Mouse (Mus musculus): ENCODE data around the gene Lce1k. TPM values are rescaled to one million over a fixed set of nuclear protein-coding genes. Genes with fewer than 3 reads are reported as not detected.
"Not testable (repeated sequence)": the region's sequence is repeated elsewhere in the genome, so short reads cannot be mapped to it uniquely, and the experiment has no call there.

The Lce1k gene
- polyA plus RNA-seq (2014; fragmentation: Nextera tagmentation; extraction: Ambion mirVana): not detected in 2 replicates

- Histone ChIP-seq H3K9me3 (replicated peaks; ENCODE audit: control insufficient read depth, low read length) (no peaks in the 10 kb centered on the region), H3K4me2 (ENCODE audit: low read depth, low read length) (no peak within 1 kb of the TSS), H3K36me3 (replicated peaks; ENCODE audit: control insufficient read depth, insufficient read depth, low read depth, low read length) (no peaks in the 10 kb centered on the region), H3K9ac (replicated peaks; ENCODE audit: low read length) (no peak within 1 kb of the TSS), H3K4me1 (ENCODE audit: control insufficient read depth, insufficient read depth, low read length) (no peaks in the 10 kb centered on the region), H3K4me3 (ENCODE audit: low read depth, low read length) (no peak within 1 kb of the TSS), H3K27ac (replicated peaks; ENCODE audit: low read depth, low read length) (no peak within 1 kb of the TSS), H3K27me3 (ENCODE audit: control insufficient read depth, insufficient read depth, low read length) (no peaks in the 10 kb centered on the region)
- no peak for ATAC-seq (replicated peaks; ENCODE audit: insufficient number of reproducible peaks, low FRiP score, low TSS enrichment, low read depth)
- no peak for DNase-seq (ENCODE audit: low spot score)
Observed at GRCm38 (mm10) chr3:92807791-92808190, at the start of gene Lce1k. Gene Lce1k, minus strand, starts transcription at chr3:92807891.

GRCm38 (mm10) chr3:92851186-92851585, 43.5 kb upstream of the Lce1k start, which contains the start of gene Lce1l:
Gene Lce1l, minus strand, starts transcription at chr3:92851286.
- H3K9me3 ChIP-seq (replicated peaks; ENCODE audit: control insufficient read depth, low read length): no peaks in the 10 kb centered on the region
- H3K27me3 ChIP-seq (ENCODE audit: control insufficient read depth, insufficient read depth, low read length): no peaks in the 10 kb centered on the region
- 80% methylated on average over 3 of the region's 3 CpGs for WGBS
- no peak for DNase-seq (ENCODE audit: low spot score)
- H3K36me3 ChIP-seq (replicated peaks; ENCODE audit: control insufficient read depth, insufficient read depth, low read depth, low read length): no peaks in the 10 kb centered on the region
- no peaks in the 10 kb centered on the region for H3K4me1 ChIP-seq (ENCODE audit: control insufficient read depth, insufficient read depth, low read length)
- ATAC-seq (replicated peaks; ENCODE audit: insufficient number of reproducible peaks, low FRiP score, low TSS enrichment, low read depth): no peak
- H3K4me2 ChIP-seq (ENCODE audit: low read depth, low read length): no peak within 1 kb of the TSS
- H3K27ac ChIP-seq (replicated peaks; ENCODE audit: low read depth, low read length): no peak within 1 kb of the TSS
- H3K9ac ChIP-seq (replicated peaks; ENCODE audit: low read length): no peak within 1 kb of the TSS
- H3K4me3 ChIP-seq (ENCODE audit: low read depth, low read length): no peak within 1 kb of the TSS

GRCm38 (mm10) chr3:92827108-92827507, 19.4 kb upstream of the Lce1k start, which contains the start of gene Kprp:
Gene Kprp, minus strand, starts transcription at chr3:92827247.
- 41% methylated on average over 1 of the region's 1 CpGs for WGBS
- Histone ChIP-seq H3K9me3 (replicated peaks; ENCODE audit: control insufficient read depth, low read length) (no peaks in the 10 kb centered on the region), H3K36me3 (replicated peaks; ENCODE audit: control insufficient read depth, insufficient read depth, low read depth, low read length) (no peaks in the 10 kb centered on the region), H3K27ac (replicated peaks; ENCODE audit: low read depth, low read length) (no peak within 1 kb of the TSS), H3K9ac (replicated peaks; ENCODE audit: low read length) (no peak within 1 kb of the TSS), H3K4me3 (ENCODE audit: low read depth, low read length) (no peak within 1 kb of the TSS), H3K4me1 (ENCODE audit: control insufficient read depth, insufficient read depth, low read length) (no peaks in the 10 kb centered on the region), H3K27me3 (ENCODE audit: control insufficient read depth, insufficient read depth, low read length) (no peaks in the 10 kb centered on the region), H3K4me2 (ENCODE audit: low read depth, low read length) (no peak within 1 kb of the TSS)
- DNase-seq (ENCODE audit: low spot score) (no peak), ATAC-seq (replicated peaks; ENCODE audit: insufficient number of reproducible peaks, low FRiP score, low TSS enrichment, low read depth) (no peak)

GRCm38 (mm10) chr3:92825808-92826207, 18.1 kb upstream of the Lce1k start:
- no peaks in the 10 kb centered on the region for H3K27me3 ChIP-seq (ENCODE audit: control insufficient read depth, insufficient read depth, low read length)
- no peaks in the 10 kb centered on the region for H3K4me1 ChIP-seq (ENCODE audit: control insufficient read depth, insufficient read depth, low read length)
- 33% methylated on average over 1 of the region's 1 CpGs for WGBS
- no peak overlapping the region for H3K27ac ChIP-seq (replicated peaks; ENCODE audit: low read depth, low read length)
- no peaks in the 10 kb centered on the region for H3K9me3 ChIP-seq (replicated peaks; ENCODE audit: control insufficient read depth, low read length)
- DNase-seq (ENCODE audit: low spot score) (no peak), ATAC-seq (replicated peaks; ENCODE audit: insufficient number of reproducible peaks, low FRiP score, low TSS enrichment, low read depth) (no peak)
- H3K4me2 ChIP-seq (ENCODE audit: low read depth, low read length): no peak overlapping the region
- H3K9ac ChIP-seq (replicated peaks; ENCODE audit: low read length): no peak overlapping the region
- H3K4me3 ChIP-seq (ENCODE audit: low read depth, low read length): no peak overlapping the region
- H3K36me3 ChIP-seq (replicated peaks; ENCODE audit: control insufficient read depth, insufficient read depth, low read depth, low read length): no peaks in the 10 kb centered on the region

- not testable (repeated sequence) for H3K9ac ChIP-seq (replicated peaks; ENCODE audit: low read length); H3K36me3 ChIP-seq (replicated peaks; ENCODE audit: control insufficient read depth, insufficient read depth, low read depth, low read length); H3K4me1 ChIP-seq (ENCODE audit: control insufficient read depth, insufficient read depth, low read length); H3K27ac ChIP-seq (replicated peaks; ENCODE audit: low read depth, low read length); H3K27me3 ChIP-seq (ENCODE audit: control insufficient read depth, insufficient read depth, low read length); H3K9me3 ChIP-seq (replicated peaks; ENCODE audit: control insufficient read depth, low read length); ATAC-seq (replicated peaks; ENCODE audit: insufficient number of reproducible peaks, low FRiP score, low TSS enrichment, low read depth); H3K4me3 ChIP-seq (ENCODE audit: low read depth, low read length); DNase-seq (ENCODE audit: low spot score); H3K4me2 ChIP-seq (ENCODE audit: low read depth, low read length)
- WGBS: 94% methylated on average over 2 of the region's 2 CpGs
Observed at GRCm38 (mm10) chr3:92816036-92816435, 8.3 kb upstream of the Lce1k start.

GRCm38 (mm10) chr3:92815581-92815980, 7.9 kb upstream of the Lce1k start:
- no peaks in the 10 kb centered on the region for H3K9me3 ChIP-seq (replicated peaks; ENCODE audit: control insufficient read depth, low read length)
- no peaks in the 10 kb centered on the region for H3K4me1 ChIP-seq (ENCODE audit: control insufficient read depth, insufficient read depth, low read length)
- H3K27ac ChIP-seq (replicated peaks; ENCODE audit: low read depth, low read length): no peak overlapping the region
- no peak for ATAC-seq (replicated peaks; ENCODE audit: insufficient number of reproducible peaks, low FRiP score, low TSS enrichment, low read depth)
- H3K27me3 ChIP-seq (ENCODE audit: control insufficient read depth, insufficient read depth, low read length): no peaks in the 10 kb centered on the region
- DNase-seq (ENCODE audit: low spot score): no peak
- 84% methylated on average over 3 of the region's 3 CpGs for WGBS
- H3K9ac ChIP-seq (replicated peaks; ENCODE audit: low read length): no peak overlapping the region
- no peak overlapping the region for H3K4me2 ChIP-seq (ENCODE audit: low read depth, low read length)
- H3K4me3 ChIP-seq (ENCODE audit: low read depth, low read length): no peak overlapping the region
- no peaks in the 10 kb centered on the region for H3K36me3 ChIP-seq (replicated peaks; ENCODE audit: control insufficient read depth, insufficient read depth, low read depth, low read length)

GRCm38 (mm10) chr3:92790414-92790813, 17.3 kb downstream of the Lce1k start, which contains the start of gene Lce1j:
Gene Lce1j, minus strand, starts transcription at chr3:92790514.
- WGBS: 88% methylated on average over 1 of the region's 1 CpGs
- no peaks in the 10 kb centered on the region for H3K36me3 ChIP-seq (replicated peaks; ENCODE audit: control insufficient read depth, insufficient read depth, low read depth, low read length)
- no peak within 1 kb of the TSS for H3K4me2 ChIP-seq (ENCODE audit: low read depth, low read length)
- no peak within 1 kb of the TSS for H3K9ac ChIP-seq (replicated peaks; ENCODE audit: low read length)
- no peaks in the 10 kb centered on the region for H3K4me1 ChIP-seq (ENCODE audit: control insufficient read depth, insufficient read depth, low read length)
- no peak within 1 kb of the TSS for H3K27ac ChIP-seq (replicated peaks; ENCODE audit: low read depth, low read length)
- no peak for ATAC-seq (replicated peaks; ENCODE audit: insufficient number of reproducible peaks, low FRiP score, low TSS enrichment, low read depth)
- DNase-seq (ENCODE audit: low spot score): no peak
- no peak within 1 kb of the TSS for H3K4me3 ChIP-seq (ENCODE audit: low read depth, low read length)
- H3K27me3 ChIP-seq (ENCODE audit: control insufficient read depth, insufficient read depth, low read length): no peaks in the 10 kb centered on the region
- no peaks in the 10 kb centered on the region for H3K9me3 ChIP-seq (replicated peaks; ENCODE audit: control insufficient read depth, low read length)

- WGBS: 89% methylated on average over 1 of the region's 1 CpGs
Observed at GRCm38 (mm10) chr3:92778799-92779198, 28.9 kb downstream of the Lce1k start, which contains the start of gene Lce1i. Gene Lce1i, minus strand, starts transcription at chr3:92778899.

More at GRCm38 (mm10) chr3:92778799-92779198, 28.9 kb downstream of the Lce1k start, which contains the start of gene Lce1i:
- H3K9ac ChIP-seq (replicated peaks; ENCODE audit: low read length): no peak within 1 kb of the TSS
- H3K4me1 ChIP-seq (ENCODE audit: control insufficient read depth, insufficient read depth, low read length): no peaks in the 10 kb centered on the region
- H3K4me3 ChIP-seq (ENCODE audit: low read depth, low read length): no peak within 1 kb of the TSS
- DNase-seq (ENCODE audit: low spot score) (no peak), ATAC-seq (replicated peaks; ENCODE audit: insufficient number of reproducible peaks, low FRiP score, low TSS enrichment, low read depth) (no peak)
- no peaks in the 10 kb centered on the region for H3K9me3 ChIP-seq (replicated peaks; ENCODE audit: control insufficient read depth, low read length)
- no peaks in the 10 kb centered on the region for H3K27me3 ChIP-seq (ENCODE audit: control insufficient read depth, insufficient read depth, low read length)
- H3K27ac ChIP-seq (replicated peaks; ENCODE audit: low read depth, low read length): no peak within 1 kb of the TSS
- no peaks in the 10 kb centered on the region for H3K36me3 ChIP-seq (replicated peaks; ENCODE audit: control insufficient read depth, insufficient read depth, low read depth, low read length)
- H3K4me2 ChIP-seq (ENCODE audit: low read depth, low read length): no peak within 1 kb of the TSS
